Mouse (Mus musculus) adrenal gland, postnatal 25 days (tissue): ENCODE results near the gene Nfkbia. TPM values are rescaled to one million over a fixed set of nuclear protein-coding genes. Genes with fewer than 3 reads are reported as not detected.

Source experiments
- DNase-seq: peaks from one replicate; pipeline ENCODE4 v3.0.0; 2021; ENCODE audit warnings: mixed read lengths
- total RNA-seq: library from RNA; stranded (reverse); gene quantifications from 2 replicates; pipeline ENCODE4 v1.2.3, GENCODE M21; 2021

Gene Nfkbia
- total RNA-seq, 1 experiment from 2014 or later: 74.3 TPM

DNA sequence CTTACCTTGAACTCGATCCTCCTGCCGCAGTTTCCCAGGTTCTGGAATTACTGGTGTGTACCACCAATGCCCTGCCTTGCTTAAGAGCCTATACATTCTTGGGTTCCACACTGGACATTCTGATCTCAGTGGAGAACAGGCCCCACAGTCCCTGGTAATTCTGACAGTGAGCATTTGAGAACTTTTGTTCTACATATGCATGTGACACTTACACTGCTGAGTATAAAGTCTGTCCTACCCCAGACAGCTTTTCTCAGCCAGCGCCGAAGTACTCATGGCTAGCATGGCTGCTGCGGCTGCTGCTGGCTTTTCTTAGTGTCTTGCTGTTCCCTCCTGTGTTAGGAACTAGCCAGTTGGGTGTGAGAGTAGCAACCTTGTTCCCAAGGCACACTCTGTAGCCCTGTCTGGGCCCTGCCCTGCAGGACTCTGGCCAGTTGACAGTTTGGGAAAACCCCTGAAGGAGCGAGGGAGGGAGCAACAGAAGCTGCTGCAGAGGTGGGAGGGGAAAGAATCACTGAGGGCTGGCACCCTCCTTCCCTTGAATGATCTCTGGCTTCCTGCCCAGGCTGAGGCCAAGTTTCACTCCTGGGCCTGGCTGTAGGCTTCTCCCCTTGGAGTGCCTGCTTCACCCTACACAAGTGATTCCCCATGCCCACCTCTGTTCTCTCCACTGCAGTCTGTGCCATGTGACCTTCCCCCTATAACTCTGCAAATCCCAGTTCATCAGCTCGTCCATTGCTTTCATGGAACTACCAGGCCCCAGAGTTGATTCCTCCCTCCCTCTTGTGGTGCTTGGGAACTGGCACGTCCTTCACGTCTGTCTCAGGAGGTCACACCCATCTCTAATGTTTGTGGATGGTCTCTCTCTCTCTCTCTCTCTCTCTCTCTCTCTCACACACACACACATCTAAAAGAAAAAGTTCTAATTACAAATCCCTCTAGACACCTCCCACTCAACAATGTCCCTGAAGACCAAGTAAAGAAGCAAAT lies 49.3 kb downstream of the Nfkbia start:
- DNase-seq: peak; percentile 80

DNA sequence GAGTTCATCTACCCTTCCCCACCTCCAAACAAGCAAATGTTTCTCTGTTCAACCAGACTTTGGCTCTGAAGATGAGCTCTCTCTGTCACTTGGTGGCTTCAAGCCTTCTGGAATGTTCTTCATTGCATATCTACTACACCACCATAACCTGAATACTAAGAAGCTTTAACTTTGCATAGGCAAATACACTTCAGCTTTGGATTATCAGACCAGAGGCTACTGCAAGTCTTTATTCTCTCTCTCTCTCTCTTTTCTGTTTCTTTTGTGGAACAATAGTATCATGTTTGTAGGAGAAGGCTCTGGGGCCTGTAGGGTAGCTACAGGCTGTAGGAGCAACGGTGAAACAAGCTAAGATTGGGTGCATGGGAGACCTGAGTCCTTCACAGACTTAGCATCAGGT lies 50.2 kb downstream of the Nfkbia start:
- DNase-seq: no peak

DNA sequence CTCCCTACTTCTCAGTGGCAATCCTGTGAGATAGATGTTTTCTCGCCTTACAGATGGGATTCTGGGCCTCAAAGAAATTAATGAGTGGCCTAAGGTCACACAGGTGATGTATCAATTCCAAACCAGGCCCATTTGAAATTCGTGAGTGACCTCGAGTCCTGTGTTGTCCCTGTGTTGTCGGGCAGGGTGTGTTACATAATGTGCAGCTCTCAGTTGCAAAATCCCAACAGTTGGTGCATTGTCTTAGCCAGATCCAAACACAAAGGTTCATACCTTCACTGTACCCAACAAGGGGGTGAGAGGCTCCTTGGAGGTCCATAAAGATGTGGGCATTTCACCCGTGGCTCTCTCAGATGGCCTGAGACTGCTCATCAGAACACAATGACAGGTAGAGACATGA lies 52.0 kb downstream of the Nfkbia start:
- DNase-seq: no peak

Other genes with a start within 250 kb of the Nfkbia start
- gene 1110008L16Rik, start 193.1 kb downstream of the Nfkbia start, total RNA-seq: 19.3 and 21.3 TPM in 2 replicates
- gene Ppp2r3c, start 189.6 kb downstream of the Nfkbia start, total RNA-seq: 10.8 and 11.3 TPM in 2 replicates
- 216 and 229 TPM in 2 replicates for gene Psma6, start 108.4 kb downstream of the Nfkbia start, total RNA-seq
- not detected in 2 replicates for gene Aldoart2, start 72.6 kb upstream of the Nfkbia start, total RNA-seq
- gene Insm2, start 106.8 kb upstream of the Nfkbia start, total RNA-seq: 0.67 and 1.9 TPM in 2 replicates